Mouse (Mus musculus) G1E-ER4 (cell line): ENCODE measurements around the gene Atat1. TPM values are rescaled to one million over a fixed set of nuclear protein-coding genes. Genes with fewer than 3 reads are reported as not detected.

Experiments
- GATA1 ChIP-seq: IDR thresholded peaks from one replicate; pipeline ENCODE4 v1.8.0; 2012; ENCODE audit warnings: low read length, inconsistent platforms
- polyA plus RNA-seq: library from polyadenylated mRNA; stranded (reverse); fragments of >175 nt; gene quantifications from 2 replicates; pipeline ENCODE4 v1.2.3, GENCODE M21; 2012

Gene Atat1
- polyA plus RNA-seq, 1 experiment, result 20.0 TPM

- no peak for TF ChIP-seq GATA1
Observed at GRCm38 (mm10) chr17:35897644-35898573, 12.0 kb downstream of the Atat1 start.

- TF ChIP-seq GATA1, result no peak
Observed at GRCm38 (mm10) chr17:35896781-35897643, 12.9 kb downstream of the Atat1 start, which contains the start of gene 2310061I04Rik. Gene 2310061I04Rik (minus strand): TSS chr17:35897431.

DNA sequence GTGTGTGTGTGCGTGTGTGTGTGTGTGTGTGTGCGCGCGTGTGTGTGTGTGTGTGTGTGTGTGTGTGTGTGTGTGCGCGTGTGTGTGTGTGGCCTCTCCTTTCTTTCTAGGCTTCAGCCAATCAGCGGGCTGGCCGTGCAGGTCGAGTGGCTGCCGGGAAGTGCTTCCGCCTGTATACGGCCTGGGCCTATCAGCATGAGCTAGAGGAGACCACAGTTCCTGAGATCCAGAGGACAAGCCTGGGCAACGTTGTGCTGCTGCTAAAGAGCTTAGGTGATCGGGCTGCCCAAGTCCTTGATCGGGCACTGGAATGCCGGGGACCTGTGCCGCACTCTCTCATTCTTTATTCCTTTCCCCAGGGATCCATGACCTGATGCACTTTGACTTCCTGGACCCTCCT is 22.1 kb downstream of the Atat1 start:
- TF ChIP-seq GATA1, result no peak

DNA sequence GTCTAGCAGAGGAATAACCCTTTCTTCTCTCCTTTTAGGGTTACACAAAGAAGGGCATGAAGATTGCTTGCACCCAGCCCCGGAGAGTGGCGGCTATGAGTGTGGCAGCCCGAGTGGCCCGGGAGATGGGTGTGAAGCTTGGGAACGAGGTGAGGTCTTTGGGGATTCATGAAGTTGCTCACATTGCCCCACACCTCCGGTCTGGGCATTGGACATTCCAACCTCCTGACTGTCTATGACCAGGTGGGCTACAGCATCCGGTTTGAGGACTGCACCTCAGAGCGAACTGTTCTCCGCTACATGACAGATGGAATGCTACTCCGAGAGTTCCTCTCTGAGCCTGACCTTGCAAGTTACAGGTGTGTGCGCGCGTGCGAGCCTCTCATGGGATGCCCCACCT is 26.1 kb downstream of the Atat1 start:
- TF ChIP-seq GATA1, result no peak

DNA sequence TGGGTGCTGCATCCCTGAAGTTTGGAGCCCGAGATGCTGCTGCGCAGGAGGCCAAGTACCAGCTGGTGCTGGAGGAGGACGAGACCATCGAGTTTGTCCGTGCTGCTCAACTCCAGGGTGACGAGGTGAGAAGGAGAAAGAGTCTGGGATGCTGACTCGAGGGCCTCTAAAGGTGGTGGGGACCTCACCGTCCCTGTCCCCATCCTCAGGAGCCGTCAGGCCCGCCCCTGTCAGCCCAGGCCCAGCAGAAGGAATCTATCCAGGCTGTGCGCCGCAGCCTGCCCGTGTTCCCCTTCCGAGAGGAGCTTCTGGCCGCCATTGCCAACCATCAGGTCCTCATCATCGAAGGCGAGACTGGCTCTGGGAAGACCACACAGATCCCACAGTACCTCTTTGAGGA is 27.0 kb downstream of the Atat1 start:
- TF ChIP-seq GATA1, result no peak

- TF ChIP-seq GATA1, result no peak
Observed at GRCm38 (mm10) chr17:35879245-35880057, 30.4 kb downstream of the Atat1 start, which contains the start of gene Dhx16. Gene Dhx16 (plus strand): TSS chr17:35879819.

DNA sequence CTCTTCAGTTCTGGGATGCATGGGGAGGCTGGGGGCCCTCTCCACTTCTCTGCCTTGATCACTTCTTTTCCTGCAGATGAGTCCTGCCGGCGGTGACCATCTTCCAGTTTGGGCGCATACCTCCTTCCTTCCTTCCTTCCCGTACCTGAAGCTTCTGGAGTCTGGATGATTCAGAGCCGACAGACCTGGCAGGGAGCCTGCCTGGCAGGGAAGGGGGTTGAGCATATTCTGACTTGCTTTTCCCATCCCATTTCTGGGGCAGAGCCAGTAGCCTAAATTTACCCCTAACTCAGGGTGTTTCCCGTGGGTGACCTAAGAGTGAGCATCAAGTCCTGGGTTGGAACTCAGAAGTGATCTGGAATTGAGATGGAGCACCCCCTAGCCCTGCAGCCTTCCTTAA is 35.2 kb downstream of the Atat1 start:
- TF ChIP-seq GATA1, result no peak

- TF ChIP-seq GATA1, result peak; percentile 73
Observed at GRCm38 (mm10) chr17:35873774-35874519, 35.9 kb downstream of the Atat1 start.

- no peak for TF ChIP-seq GATA1
Observed at GRCm38 (mm10) chr17:35870884-35871696, 38.8 kb downstream of the Atat1 start.

GRCm38 (mm10) chr17:35870151-35870883 is 39.6 kb downstream of the Atat1 start:
- no peak for TF ChIP-seq GATA1

DNA sequence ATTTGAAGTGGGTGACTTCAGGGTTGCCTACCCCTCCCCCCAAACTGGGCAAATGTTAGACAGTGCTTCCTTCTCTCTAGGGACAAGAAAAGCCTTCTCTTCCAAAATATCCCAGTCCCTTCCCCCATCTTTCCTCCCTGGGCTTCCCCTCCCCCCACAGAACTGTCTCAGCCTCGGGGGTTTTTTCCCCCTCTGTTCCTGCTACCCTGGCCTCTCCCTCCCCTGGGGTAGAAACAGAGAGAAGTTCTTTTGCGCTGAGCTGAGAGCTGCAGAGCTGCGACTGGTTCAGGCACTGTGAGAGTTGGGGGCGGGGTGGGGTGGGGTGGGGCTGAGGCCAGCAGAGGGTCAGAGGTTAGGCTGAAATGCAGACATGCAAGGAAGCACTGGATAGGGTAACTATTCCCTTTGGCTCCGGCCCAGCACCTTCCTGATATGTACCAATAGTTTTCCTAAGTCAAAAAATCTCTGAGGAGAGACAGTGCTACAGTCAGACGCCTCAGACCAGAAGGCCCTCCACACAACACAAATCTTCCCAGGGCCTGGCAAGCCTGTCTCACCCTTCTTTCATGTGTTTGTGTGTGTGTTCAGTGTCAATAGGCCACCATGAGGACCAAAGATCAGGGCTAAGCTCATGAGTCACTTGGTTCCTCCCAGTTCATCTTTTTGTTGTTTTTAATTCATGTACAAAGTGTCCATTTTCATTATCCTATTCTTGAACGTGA is 40.4 kb downstream of the Atat1 start:
- TF ChIP-seq GATA1, result no peak

DNA sequence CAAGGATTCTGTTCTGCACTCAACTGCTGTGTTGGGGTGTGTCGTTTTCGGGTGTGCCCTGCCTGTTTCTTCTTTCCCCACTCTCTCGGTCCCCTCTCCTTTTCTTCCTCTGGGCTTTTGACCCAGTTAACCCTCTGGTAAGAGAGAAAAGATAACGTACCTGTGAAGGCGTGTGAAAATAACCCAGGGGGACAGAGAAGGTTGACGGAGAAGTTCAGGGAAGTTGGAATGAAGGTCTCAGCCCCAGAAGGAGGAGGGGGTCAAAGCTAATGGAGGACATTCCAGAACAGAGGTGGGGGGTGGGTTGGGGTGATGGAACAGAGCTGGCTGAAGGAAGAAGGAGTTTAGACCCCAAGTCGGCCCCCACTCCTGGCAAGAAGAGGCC is 40.9 kb downstream of the Atat1 start:
- TF ChIP-seq GATA1, result no peak
